Mouse (Mus musculus) brain, embryonic 18.5 days (tissue): ENCODE data around the gene Zbtb39.
"Not testable (repeated sequence)": the region's sequence is repeated elsewhere in the genome, so short reads cannot be mapped to it uniquely, and the experiment has no call there.

Experiments used
- DNase-seq: peaks from one replicate; pipeline ENCODE4 v3.0.0-alpha.2; 2012; ENCODE audit warnings: low read depth, low spot score

Gene Zbtb39

DNA sequence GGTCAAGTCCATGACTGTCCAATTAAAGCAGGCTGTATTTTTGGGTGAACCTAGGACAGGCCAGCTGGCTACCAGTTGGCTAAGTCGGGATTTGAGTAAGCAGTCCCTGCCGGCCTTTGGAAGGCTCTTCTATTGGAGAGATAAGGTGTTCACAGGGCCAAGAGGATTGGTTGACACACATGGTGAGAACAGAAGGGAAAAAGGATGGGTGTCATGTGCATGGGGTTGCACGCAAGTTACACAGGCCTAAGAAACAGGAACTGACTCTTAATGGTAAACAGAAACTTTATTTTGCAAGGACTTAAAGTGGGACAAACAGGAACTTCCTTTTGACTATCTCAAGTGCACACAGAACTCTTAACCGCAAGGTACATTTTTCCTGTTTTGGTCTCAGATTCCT lies 2.4 kb upstream of the Zbtb39 start:
- no peak for DNase-seq

DNA sequence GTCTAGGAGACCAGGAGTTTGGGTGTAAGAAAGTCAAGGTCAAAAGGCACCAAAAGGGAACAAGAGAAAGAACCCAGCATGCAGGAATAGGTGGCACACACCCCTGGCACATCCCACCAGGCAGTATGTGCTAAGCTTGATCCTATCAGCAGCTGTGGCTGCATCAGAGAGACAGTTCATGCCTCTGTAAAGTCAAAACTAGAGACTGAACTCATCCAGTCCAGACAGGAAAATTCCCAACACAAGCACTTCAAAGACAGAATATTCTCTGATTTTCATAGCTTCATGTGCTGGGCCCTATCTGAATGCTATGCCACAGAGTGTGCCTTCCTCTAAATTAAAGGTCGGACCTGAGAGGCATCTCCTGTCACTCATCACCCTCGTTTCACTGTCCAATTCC lies 1.8 kb upstream of the Zbtb39 start:
- DNase-seq: no peak

DNA sequence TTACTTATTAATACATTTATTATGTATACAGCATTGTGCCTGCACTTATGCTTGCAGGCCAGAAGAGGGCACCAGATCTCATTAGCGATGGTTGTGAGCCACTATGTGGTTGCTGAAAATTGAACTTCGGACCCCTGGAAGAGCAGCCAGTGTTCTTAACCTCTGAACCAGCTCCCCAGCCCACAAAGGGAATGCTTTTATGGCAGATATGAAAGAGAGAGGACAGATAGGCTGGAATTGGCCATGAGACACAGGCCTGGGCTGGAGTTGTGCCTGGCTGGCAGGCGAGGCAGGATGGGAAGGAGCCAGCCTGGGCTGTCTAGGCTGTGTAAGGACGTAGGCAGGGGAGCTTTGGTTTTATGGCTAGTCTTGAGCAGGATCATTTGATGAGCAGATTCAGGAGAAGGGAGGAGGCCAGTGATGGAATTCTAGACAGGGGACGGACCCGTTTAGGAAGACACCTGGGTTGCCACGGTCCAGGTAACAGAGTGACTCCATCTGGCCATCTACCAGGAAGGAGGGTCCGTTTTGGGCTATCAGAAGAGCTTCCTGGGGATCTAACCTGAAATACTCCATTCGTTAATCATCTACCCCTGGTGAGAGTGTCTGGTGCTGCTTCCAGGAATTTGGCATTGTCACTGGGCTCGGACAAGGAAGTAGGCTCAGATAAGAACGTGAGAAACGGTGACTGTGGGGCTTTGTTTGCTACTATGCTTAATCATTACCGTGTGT lies 1.0 kb upstream of the Zbtb39 start:
- no peak for DNase-seq

DNA sequence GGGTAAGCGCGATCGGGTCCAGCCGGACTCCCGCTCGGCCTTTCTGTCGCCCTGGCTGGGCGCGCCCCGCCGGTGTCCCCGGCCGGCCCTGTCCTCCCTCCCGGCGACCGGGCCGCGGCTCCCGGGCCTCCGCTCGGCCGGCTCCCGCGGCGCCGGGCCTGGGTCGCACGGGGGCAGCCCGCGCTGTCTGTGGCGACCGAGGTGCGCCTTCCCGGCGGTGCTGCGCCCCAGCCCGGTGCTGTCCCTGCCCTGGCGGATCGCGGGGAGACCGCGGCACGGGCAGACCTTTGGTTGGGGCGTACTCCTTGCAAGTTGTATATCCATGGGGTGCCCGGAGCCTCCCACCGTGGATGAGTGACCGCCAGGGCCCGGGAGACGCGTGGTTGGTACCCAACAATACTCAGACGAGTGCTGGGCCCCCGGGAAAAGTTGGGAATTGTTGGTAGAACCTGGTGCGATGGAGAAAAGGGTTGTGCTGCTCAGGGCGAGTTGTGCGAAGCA lies 373 bp downstream of the Zbtb39 start:
- no peak for DNase-seq

DNA sequence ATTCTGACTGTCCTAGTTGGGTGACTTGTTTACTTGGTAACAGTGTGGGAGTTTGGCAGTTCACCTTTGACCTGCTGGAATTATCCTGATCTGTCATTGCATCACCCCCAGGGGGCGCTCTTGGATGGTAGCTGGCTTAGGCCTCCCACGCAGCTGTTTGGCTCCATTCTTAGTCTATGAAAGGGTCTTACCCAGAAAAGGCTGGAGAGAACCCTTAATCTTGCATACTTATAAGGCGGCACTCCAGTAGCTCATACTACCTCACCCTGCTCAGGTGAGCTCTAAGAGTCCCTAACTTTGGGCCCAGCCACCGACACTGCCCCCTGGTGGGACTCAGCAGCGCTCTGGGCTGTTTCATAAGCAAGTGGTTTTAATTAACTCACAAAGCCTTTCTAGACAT lies 5.3 kb downstream of the Zbtb39 start:
- DNase-seq: no peak

DNA sequence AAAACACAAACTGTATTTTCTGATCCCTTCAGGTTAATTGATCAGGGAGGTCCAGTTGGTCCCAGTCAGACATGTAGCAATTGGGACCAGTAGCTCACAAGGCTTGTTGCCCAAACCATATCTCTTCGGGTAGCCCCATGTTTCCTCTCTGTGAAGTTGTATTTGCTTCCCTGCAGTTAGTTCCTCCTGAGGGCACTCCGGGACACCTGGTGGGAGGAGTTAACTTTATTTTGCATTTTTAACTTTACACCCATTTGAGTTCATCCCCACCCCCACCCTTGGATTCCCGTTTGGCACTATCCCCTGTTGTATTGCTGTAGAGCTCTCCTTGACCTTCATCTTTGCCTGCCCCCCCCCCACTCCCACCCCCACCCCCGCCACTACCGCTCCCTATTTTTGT lies 6.5 kb downstream of the Zbtb39 start:
- no peak for DNase-seq

DNA sequence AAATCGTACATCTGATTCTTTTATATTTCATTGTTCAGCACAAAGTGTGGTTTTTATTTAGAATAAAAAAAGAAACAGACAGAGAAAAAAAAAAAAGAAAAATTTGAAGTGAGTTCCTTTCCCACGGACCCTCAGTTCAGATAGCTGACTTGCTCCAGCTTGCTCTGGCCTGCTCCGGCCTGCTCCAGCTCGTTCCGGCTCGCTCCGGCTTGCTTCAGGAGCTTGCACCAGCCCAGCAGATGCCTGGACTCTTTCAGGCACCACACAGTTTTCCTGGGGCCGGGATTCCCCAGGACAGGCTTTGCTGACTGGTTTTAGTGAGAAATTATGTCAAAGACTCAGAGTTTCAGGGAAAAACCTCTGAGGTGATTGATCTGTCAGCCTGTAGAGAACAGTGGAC lies 7.9 kb downstream of the Zbtb39 start:
- DNase-seq: no peak

DNA sequence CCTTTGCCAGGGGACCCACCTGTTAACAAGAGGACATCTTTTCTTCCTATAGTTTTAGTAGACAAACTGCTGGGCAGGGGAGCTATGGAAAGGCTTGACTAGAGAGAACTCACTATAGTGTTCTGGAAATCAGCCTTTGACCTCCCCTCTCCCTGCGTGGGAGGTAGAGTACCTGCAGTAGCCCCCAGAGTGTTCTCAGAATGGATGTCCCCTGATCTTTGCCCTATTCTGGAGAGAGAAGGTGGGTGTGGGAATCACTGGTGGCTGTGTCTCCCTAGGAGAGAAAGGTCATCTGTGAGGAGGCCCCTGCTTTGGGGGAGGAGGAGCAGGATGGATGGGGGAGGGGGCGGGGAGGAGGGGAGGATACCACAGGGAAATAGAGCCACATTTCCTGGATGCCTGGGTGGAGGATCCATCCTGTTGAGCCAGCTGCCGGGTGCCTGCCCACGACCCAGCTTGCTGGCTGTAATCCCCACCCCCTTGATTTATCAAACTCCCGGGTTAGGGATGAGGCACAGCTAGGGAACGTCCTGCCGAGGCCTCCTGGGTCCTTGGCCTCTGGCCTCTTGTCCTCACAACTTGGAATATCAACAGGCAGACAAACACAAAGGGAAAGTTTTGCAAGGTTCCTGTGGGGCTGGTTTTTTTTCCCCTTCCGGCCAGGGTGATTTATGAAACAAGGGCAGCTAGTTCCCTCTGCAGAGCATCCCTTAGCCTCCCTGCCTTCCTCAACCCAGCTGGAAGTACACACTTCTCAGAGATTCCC lies 9.7 kb downstream of the Zbtb39 start:
- no peak for DNase-seq

DNA sequence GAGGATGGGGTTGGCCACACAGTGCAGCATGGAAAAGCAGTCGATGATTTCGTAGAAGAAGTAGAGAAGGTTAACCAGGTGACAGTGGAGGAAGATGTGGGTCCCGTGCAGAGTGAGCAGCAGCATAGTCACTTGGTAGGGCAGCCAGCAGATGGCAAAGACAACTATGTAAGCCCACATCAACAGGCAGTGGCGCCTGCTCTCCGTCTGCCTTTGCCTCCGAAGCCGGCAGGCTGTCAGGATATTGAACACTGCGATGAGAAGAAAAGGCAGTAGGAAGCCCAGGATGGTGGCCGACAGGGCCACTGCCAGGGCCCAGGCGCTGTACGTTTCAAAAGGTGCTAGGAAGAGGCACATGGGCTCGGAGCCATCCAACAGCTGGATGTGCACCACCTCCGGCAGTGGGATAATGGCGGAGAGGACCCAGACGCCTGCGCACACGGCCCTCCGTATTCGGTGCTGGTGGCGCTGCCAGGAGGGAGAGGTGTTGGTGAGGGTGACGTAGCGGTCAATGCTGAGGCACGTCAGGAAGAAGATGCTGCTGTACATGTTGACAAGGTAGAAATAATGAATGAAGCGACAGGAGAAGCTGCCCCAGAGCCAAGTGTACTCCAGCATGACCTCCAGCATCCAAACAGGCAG lies 10.9 kb downstream of the Zbtb39 start:
- DNase-seq: no peak

DNA sequence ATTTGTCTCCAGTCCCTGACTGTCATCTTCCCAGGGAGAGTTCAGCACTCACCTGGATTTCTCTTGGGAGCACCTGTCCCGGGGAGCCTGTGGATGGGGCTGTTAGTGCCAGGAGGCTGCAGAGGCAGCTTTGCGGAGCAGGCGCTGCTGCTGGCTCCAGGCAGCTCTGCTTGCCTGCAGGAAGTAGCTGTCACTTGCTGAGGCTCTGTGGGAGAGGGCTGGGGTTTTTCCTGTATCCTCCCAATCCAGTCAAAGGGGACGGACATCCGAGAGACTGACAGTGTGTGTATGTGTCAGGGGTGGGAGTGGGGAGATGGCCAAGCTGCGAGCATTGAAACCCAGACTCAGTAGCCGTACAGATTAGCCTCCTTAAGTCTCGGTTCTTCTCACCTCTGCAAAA lies 12.2 kb downstream of the Zbtb39 start, which contains the start of gene Gpr182:
Gene Gpr182, minus strand, starts transcription at position 185 of the 400 bp plus-strand sequence.
- no peak for DNase-seq

DNA sequence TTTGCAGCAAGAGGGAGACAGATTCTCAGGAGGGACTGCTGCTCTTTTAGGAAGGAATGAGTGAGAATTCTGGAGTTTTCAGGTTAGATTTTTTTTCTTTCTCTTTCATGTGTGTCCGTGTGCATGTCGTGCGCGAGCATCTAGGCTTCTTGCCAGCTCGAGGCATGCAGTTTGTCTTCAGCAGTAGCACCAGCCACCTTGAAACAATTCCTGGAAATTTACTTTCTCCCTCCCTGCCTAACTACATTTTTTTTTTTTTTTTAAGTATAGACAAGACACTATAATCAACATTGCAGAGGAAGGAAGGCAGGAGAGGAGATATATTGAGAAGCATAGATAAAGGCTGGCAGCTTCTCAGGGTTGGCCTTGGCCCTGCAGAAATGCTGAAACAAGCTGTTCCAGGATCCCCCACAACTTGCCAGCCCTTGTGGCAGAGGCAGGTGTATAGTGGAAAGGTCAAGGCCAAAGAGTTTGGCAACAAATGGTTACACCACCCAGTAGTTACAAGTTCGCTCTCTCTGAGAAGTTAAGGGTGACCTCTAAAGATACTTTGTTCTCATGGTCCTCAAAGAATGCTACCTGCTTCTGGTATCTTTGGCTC lies 15.3 kb downstream of the Zbtb39 start:
- DNase-seq: no peak

DNA sequence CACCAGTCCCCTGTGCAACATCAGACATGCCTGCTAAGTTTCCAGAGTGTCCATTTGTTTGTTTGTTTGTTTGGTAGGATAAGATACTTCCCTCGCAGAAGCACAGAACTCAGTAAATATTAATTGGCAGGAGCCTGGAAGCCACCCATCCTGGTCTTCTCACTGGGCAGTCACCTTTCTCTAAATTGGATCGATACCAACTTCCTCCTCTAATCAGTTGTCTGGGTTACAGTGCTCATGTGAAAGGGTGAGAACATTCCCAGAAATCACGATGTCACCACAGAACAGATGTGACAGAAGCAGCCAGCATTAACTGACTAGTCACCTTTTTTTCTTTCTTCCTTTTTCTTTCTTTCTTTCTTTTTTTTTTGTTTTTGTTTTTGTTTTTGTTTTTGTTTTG lies 15.9 kb downstream of the Zbtb39 start:
- DNase-seq: no peak

DNA sequence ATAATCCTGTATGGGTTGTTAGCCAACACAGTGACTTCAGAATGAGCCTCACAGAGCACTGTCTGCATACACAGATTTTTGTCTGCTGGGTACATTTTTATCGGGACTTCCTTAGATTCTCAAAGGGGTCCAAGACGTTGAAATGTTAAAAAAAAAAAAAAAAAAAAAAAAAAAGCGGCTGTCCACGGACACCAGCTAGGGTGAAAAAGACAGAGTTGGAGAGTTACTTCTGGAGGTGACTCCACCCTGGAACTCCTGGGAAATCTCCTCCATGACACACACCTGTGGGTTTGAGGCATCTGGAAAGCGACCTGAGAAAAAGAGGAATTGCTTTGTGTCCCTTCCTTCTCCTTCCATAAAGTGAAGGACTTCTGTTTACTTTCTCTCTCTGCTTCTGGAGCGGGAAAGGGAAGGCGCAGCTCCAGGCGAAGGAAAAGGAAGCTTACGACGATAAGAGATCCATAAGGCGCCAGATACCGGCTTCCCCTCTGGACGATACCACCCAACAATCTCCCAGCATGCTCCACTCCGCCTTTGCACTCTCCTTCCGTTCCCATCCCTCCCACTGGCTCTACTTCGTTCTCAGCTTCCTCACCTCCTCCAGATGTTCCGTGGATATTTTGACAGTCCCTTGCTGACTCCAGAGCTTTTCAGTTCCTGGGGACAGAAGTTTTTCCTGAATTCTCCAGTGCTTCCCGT lies 16.6 kb downstream of the Zbtb39 start:
- DNase-seq: no peak

DNA sequence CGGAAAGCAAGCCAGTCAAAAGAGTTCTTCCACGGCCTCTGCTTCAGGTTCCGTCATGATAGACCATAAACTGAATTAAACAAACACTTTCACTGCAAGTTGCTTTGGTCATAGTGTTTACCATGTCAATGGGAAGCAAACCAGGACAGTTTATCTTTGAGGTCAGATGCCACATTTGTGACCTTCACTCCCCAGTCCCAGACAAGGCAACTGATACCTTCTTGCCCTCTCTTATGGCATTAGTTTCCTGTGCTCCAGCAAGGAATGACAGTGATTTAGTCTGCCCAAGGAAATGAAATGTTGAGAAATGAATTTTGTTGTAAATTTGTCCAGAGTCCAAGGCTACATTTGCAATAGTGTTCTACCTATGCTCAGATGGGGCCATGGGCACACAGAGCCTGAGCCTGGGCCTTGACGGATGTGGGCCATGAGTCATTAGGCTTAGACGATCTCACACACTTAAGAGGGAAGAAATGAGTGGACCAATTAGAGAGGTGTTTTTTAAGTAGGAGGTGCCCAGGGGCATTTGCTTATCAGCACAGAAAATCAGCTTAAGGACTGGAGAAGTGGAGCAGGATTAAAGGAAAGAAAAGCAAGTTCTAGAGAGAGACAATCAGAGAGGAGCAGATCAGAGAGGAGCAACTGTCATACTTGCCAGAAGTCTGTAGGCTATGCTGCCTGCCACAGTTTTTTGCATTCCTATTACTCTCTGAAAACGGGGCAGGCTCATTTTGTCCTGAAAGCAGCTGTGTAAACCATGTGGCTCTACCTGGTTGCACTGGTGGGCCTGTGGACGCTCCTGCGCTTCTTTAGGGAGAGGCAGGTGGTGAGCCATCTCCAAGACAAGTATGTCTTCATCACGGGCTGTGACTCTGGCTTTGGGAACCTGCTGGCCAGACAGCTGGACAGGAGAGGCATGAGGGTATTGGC lies 20.1 kb downstream of the Zbtb39 start, which contains the start of the genes Rdh1 and Rdh16f1:
Gene Rdh1, plus strand, starts transcription at position 541 of the 930 bp plus-strand sequence.
Gene Rdh16f1, plus strand, starts transcription at position 607 of the 930 bp plus-strand sequence.
- no peak for DNase-seq

DNA sequence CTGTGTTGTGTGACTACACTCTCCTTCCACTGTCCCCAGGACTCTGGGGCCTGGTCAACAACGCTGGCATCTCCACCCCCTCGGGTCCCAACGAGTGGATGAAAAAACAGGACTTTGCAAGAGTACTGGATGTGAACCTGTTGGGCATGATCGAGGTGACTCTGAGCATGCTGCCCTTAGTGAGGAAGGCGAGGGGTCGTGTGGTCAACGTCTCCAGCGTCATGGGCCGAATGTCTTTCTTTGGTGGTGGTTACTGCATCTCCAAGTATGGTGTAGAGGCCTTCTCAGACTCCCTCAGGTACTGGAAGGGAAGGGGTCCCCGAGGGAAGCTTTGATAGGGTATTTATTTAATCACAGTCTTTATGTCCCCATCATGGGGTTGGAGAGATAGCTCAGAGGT lies 23.6 kb downstream of the Zbtb39 start:
- not testable (repeated sequence) for DNase-seq

DNA sequence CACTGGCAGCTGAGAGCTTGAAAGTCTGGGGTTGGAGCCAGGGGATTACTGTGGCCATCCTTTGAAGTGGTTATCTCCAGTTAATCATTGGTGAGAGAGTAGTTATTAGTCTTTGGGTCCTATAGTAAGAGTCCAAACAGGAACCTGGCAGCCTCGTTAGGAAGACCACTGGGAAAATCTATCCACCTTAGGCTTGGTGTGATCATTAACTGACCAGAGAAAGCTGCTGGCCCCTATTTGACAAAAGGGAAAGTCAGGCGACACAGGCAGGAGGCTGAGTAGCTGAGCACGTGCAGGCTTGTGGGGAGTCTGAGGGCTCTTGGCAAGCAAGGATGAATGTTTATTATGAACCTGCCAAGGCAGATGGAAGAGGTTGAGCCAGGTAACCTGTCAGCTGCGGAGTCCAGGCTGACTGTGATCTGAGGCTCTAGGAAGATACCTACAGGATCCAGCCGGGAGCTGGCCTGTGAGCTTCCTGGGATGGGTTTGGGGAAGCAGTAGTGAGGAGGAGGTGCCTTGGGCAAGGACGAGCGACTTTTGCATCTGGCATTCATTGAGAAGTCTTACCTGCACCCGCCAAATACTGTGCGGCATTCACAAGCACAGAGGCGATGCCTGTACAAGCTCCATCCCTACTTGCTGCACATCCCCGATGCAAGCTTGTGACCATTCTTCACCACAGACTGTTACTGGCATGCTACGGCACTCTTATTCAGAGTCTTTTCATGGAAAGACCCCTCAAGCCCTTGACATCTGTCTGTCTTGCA lies 24.8 kb downstream of the Zbtb39 start:
- no peak for DNase-seq

DNA sequence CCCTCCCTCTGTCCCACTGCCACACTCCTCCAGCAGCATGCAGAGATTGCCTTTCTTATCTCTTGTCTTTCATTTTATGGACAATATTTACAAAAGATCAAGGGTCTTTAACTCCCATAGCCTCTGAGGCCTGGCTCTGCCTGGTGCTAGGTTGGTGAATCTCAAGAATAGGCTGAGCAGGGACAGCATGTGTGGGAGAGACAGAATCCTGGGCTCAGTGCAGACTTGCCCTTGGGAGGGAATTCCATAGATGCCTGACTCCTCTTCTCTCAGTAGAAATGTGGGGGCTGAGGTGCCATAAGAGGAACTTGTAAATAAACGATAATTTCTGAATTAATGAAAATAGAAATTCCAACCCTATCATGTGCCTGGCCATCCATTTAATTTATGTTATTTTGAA lies 27.2 kb downstream of the Zbtb39 start:
- no peak for DNase-seq

DNA sequence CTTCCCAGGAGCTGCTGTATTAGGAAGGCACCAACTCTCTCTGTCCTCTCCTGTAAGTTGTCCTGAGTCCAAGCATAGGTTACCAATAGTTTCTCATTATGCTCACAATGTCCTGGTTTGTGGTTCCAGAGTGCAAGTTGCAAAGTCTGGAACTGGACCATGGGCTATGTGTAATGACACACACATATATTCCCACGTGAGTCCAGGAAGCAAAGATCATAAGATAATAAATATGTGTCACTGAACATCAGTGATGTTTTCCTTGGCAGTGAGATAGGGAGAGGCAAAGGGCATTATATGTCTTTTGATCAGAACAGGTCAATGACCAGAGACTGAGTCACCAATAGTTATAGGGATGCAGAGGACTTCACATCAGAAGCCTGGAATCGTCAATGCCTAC lies 36.7 kb downstream of the Zbtb39 start, which contains the start of gene Rdh9:
Gene Rdh9, plus strand, starts transcription at position 376 of the 400 bp plus-strand sequence.
- DNase-seq: no peak

DNA sequence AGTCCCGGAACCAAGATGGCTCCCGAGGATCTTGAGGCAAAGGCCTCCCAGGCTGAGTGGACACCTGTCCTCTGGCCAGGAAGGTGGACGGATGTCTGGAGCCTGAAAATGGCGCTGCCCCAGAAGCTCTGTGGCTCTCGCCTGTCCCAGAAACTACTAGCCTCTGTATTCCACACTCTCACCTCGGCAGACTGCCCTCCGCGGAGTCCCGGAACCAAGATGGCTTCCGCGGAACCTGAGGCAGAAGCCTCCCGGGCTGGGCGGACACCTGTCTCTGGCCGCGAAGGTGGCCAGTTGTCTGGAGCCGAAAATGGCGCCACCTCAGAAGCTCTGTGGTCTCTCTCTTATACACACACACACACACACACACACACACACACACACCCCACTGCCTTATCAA lies 43.0 kb downstream of the Zbtb39 start:
- not testable (repeated sequence) for DNase-seq
